Mouse (Mus musculus) bone marrow macrophage, adult 2 months (primary cell): ENCODE data around the gene Gm17949.

Experiments used
- CTCF ChIP-seq: IDR thresholded peaks from 2 replicates; pipeline ENCODE4 v1.5.1; 2012; ENCODE audit warnings: low read depth, mild to moderate bottlenecking, low read length, moderate library complexity
- POLR2A ChIP-seq: IDR thresholded peaks from 2 replicates; pipeline ENCODE4 v1.6.1; 2012; ENCODE audit warnings: mild to moderate bottlenecking, low read depth, low read length, borderline replicate concordance

- TF ChIP-seq CTCF (no peak), POLR2A (no peak)
These were observed 21.6 kb downstream of the Gm17949 start for GRCm38 (mm10) chr17:57032854-57033253.
